Mouse (Mus musculus) CD4-positive helper T cell, adult 2 months (primary cell): Measurements from ENCODE around the gene Ctse.
"Not testable (repeated sequence)": the region's sequence is repeated elsewhere in the genome, so short reads cannot be mapped to it uniquely, and the experiment has no call there.

Experiments
- DNase-seq: peaks from one replicate; pipeline ENCODE4 v3.0.0-alpha.2; 2012; ENCODE audit warnings: low read depth, missing footprints, low spot score

Gene Ctse

GRCm38 (mm10) chr1:131637791-131638540 lies at the start of gene Ctse:
Gene Ctse (plus strand): TSS chr1:131638306.
- peak; percentile 89 for DNase-seq

DNA sequence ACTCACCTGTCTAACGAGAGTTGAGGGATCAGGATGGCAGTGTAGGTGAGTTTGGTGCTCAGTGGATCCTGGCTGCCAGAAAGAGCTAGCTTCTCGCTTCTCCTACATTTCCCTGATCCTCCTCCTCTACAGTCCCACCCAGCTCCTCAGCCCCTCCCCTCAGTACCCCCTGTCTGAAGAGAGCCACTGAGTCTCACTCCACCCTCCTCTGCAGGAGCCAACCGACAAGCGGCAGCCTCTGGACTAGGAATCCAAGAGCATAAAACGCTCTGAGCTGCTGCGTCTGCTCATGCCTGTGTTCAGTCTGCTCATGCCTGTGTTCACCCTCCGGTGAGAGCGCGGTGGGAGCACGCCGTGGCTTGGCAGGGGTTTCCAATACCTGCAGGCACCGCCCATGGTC lies 39.2 kb upstream of the Ctse start, which contains the start of gene Avpr1b:
Gene Avpr1b (plus strand): TSS at position 335 of the 400 bp plus-strand sequence.
- no peak for DNase-seq

GRCm38 (mm10) chr1:131600314-131600713 lies 37.8 kb upstream of the Ctse start:
- DNase-seq = peak; percentile 18

DNA sequence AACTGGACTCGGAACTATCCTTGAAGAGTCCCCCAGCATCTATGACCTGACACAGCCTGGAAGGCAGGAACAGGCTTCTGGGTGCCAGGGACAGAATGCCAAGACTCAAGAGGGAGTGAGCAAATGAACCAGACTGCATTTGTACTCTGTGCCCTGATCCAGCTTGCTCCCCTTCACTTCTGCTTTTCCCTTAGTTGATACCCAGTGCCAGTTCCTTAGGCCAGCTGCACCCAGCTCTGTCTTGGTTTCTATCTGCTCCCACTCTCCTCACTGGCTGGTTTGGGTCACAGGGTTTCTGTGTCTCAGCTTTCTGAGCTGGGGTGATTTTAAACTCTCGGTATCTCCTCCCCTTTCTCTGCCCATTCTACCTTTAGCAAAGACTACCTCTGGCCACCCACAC lies 31.4 kb upstream of the Ctse start:
- no peak for DNase-seq

DNA sequence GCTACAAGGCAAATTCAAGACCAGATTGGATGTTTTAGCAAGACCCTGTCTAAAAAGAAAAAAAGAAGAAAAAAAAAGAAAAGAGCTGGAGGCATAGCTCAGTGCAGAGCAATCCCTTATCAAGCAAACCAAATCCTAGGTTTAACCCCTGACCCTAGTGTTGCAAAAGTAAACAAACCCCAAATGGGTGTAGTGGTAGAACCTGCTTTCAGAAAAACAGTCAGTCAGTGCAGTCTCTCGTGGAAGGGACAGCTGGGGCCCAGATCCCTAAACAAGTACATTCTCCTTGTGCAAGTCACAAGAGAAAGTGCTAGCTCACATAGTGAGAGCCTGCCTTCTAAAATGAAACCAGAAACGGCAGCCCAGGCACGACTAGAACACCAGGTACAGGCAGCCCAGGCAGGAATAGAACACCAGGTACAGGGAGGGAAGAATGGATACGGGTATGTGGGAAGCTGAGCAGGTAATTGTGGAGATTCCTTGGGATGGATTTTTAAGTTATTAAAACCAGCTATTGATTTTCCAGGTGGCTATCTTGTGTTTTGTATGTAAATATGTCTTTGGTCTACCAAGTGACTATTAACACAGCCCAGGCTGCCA lies 25.4 kb upstream of the Ctse start:
- DNase-seq = no peak

- DNase-seq = peak; percentile 89
These were observed 24.6 kb upstream of the Ctse start for GRCm38 (mm10) chr1:131613361-131614133.

DNA sequence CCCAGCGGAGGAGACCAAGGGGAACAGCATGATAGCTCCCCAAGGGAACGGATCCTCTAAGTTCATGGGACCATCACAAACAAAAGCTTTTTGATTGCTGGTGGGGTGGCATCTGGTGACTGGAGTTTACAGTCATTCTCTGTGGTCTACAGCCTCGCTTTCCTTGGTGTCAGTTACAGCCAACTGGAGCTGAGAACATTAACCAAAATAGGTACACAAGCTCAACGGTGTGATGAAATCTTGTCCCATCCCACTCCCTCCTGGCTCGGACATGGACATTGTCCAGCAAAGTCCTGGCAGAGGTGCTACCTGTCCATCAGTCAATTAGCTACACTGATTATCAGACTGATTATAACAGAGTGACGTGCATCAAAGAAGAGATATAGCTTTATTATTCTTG lies 23.5 kb upstream of the Ctse start:
- DNase-seq = no peak

GRCm38 (mm10) chr1:131616131-131616530 lies 22.0 kb upstream of the Ctse start:
- DNase-seq = no peak

GRCm38 (mm10) chr1:131616546-131617220 lies 21.4 kb upstream of the Ctse start:
- DNase-seq = no peak

- no peak for DNase-seq
These were observed 19.5 kb upstream of the Ctse start for GRCm38 (mm10) chr1:131618576-131618975.

GRCm38 (mm10) chr1:131619348-131619747 lies 18.8 kb upstream of the Ctse start:
- no peak for DNase-seq

- DNase-seq = no peak
These were observed 14.5 kb upstream of the Ctse start for GRCm38 (mm10) chr1:131623644-131624043.

GRCm38 (mm10) chr1:131624175-131624835 lies 13.8 kb upstream of the Ctse start:
- no peak for DNase-seq

- DNase-seq = no peak
These were observed 11.9 kb upstream of the Ctse start for GRCm38 (mm10) chr1:131626200-131626599.

DNA sequence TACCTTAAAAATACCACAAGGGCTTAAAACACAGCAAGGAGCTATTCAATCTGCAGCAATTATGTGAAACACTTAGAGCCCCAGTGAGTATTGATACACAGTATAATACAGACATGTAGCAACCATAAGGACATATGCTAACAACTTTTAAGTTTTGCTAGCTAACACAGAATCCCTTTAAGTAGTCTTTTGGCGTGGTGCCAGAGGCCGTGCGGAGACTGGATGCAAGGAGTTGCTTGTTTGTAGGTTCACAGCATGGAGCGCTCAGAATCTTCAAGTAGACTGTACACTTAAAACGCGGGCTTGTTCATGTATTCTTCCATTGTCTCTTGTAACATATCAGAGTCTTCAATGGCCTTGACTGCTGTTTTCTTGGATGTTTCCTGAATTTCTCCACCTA lies 5.9 kb upstream of the Ctse start:
- DNase-seq = not testable (repeated sequence)

DNA sequence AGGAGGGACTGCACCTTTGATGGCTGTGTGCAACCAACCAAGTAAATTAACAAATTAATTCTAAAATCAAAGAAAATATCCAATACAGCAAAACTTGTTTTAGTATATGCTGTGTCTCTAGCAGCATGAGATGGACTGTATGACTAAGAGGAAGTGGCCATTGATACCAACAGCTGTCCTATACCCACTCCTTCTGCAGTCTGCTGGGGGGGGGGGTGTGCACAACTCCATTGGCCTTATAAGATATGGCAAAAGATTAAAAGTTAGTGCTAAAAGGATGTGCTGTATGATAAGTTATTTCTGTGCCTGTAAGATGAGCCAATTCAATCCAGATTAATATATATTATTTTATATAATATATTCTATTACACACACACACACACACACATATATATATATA lies 3.6 kb upstream of the Ctse start:
- DNase-seq = no peak

DNA sequence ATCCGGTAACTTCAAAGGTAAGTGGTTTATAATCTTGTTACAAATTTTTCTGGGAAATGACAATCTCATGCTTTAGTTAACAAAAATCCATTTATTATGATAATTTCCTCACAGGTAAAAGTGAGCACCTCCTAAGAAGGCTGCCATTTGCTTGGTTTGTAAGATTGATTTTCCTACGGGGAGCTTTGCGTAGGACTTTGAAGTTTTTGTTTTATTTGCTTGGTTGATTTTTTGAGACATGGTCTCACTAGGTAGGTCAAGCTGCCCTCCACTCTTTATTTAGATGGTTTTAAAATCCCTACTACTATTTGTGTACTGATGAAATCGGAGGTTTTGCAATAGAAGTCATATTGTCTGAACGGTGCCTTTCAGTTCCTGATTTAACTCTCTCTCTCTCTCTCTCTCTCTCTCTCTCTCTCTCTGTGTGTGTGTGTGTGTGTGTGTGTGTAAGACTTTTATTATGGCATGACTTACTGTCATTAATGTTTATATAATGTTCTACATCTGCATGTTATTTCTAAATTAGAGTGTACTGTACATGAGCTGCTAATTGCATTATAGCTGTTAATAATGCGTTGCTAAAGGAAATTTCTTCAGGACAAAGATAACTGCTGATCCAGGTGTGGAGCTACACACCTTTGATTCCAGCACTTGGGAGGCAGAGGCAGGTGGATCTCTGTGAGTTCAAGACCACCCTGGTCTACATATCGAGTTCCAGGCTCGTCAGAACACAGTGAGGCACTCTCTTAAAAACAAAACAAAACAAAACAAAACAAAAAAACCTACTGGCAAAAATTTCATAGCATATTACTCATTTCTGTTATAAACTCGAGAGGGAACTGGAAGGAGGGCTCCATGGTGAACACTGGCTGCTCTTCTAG lies 675 bp downstream of the Ctse start:
- peak; percentile 64 for DNase-seq

DNA sequence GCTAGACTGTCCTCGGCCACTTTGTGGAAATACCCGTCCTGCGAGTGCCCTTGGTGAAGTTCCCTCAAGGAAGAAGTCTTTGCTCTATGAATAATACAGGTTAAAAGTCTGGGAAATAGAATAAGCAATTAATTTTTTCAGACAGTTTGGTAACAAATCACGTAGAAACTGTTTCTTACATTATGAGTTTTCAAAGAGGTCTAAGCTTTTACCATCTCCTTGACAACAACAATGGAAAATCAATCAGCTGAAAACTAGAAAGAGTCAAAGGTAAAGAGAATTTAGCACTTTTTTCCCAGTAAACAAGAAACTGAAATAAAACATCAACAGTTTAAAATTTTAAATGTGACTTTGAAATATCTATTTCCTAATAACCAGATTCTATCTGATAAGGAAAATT lies 2.0 kb downstream of the Ctse start:
- no peak for DNase-seq

GRCm38 (mm10) chr1:131641565-131641964 lies 3.5 kb downstream of the Ctse start:
- DNase-seq = no peak

GRCm38 (mm10) chr1:131642251-131642650 lies 4.1 kb downstream of the Ctse start:
- no peak for DNase-seq
